Mouse (Mus musculus) MEL (cell line): ENCODE results near the gene Coro7. TPM values are rescaled to one million over a fixed set of nuclear protein-coding genes. Genes with fewer than 3 reads are reported as not detected.
A peak's percentile ranks its signal among the peaks of the same experiment; 100 is the strongest.

ENCODE experiments used
- DNase-seq: peaks from one replicate; pipeline ENCODE4 v3.0.0; 2011; ENCODE audit warnings: low read depth, low spot score
- H3K27ac ChIP-seq: 2 replicates; pipeline ENCODE4 v1.5.1; 2012; ENCODE audit warnings: low read depth, mild to moderate bottlenecking, control low read depth, low read length, moderate library complexity; ENCODE audit not compliant: control insufficient read depth
- H3K27me3 ChIP-seq, 2 experiments: fragments of 150-350 bp in 1 of 2; sonication (generic) in 1 of 2; 2 replicates each; pipeline ENCODE4 v1.6.1; 2012; ENCODE audit warnings: low read length in 2 of 2, mild to moderate bottlenecking in 2 of 2, improper control_type of control experiment in 1 of 2, moderate library complexity in 1 of 2; ENCODE audit not compliant: insufficient read depth in 2 of 2, control insufficient read depth in 1 of 2
- H3K36me3 ChIP-seq, 2 experiments: 2 replicates each; pipeline ENCODE4 v1.6.1; 2012 to 2014; ENCODE audit warnings: low read length in 2 of 2, improper control_type of control experiment in 1 of 2, inconsistent platforms in 1 of 2, mild to moderate bottlenecking in 1 of 2; ENCODE audit not compliant: insufficient read depth in 2 of 2, control insufficient read depth in 1 of 2
- H3K4me1 ChIP-seq, 2 experiments: fragments of 150-350 bp in 1 of 2; sonication (generic) in 1 of 2; 2 replicates each; pipeline ENCODE4 v1.6.1; 2012; ENCODE audit warnings: low read length in 2 of 2, improper control_type of control experiment in 1 of 2, mild to moderate bottlenecking in 1 of 2; ENCODE audit not compliant: insufficient read depth in 2 of 2, control insufficient read depth in 1 of 2
- H3K4me3 ChIP-seq, 2 experiments: fragments of 150-350 bp in 1 of 2; sonication (generic) in 1 of 2; 2 replicates each; pipeline ENCODE4 v1.5.1; 2012; ENCODE audit warnings: low read depth in 2 of 2, low read length in 2 of 2, mild to moderate bottlenecking in 2 of 2, moderate library complexity in 2 of 2, control low read depth in 1 of 2, improper control_type of control experiment in 1 of 2; ENCODE audit not compliant: control insufficient read depth in 1 of 2, insufficient read depth in 1 of 2
- H3K79me2 ChIP-seq: 2 replicates; pipeline ENCODE4 v1.6.1; 2012; ENCODE audit warnings: mild to moderate bottlenecking, low read length, moderate library complexity; ENCODE audit not compliant: control insufficient read depth, poor library complexity, insufficient read depth
- H3K9ac ChIP-seq: 2 replicates; pipeline ENCODE4 v1.6.1; 2012; ENCODE audit warnings: low read depth, mild to moderate bottlenecking, control low read depth, low read length, moderate library complexity; ENCODE audit not compliant: control insufficient read depth, poor library complexity, severe bottlenecking
- H3K9me3 ChIP-seq: fragments of 150-350 bp; sonication (generic); replicated peaks from 2 replicates; pipeline ENCODE4 v1.6.1; 2012; ENCODE audit warnings: mild to moderate bottlenecking, low read length, improper control_type of control experiment, moderate library complexity; ENCODE audit not compliant: insufficient read depth
- BHLHE40 ChIP-seq: IDR thresholded peaks from 2 replicates; pipeline ENCODE4 v1.6.1; 2012; ENCODE audit warnings: low read depth, mild to moderate bottlenecking, inconsistent platforms, low read length, improper control_type of control experiment, borderline replicate concordance
- CHD1 ChIP-seq: IDR thresholded peaks from 2 replicates; pipeline ENCODE4 v1.6.1; 2012; ENCODE audit warnings: low read depth, mild to moderate bottlenecking, inconsistent platforms, low read length, improper control_type of control experiment
- CHD2 ChIP-seq: IDR thresholded peaks from 2 replicates; pipeline ENCODE4 v1.6.1; 2011; ENCODE audit warnings: low read length, improper control_type of control experiment
- CTCF ChIP-seq, 3 experiments: IDR thresholded peaks in 2 of 3; conservative IDR thresholded peaks in 1 of 3; 2 replicates each; pipeline ENCODE4 v1.5.1; 2011 to 2012; ENCODE audit warnings: low read length in 3 of 3, low read depth in 2 of 3, mild to moderate bottlenecking in 2 of 3, improper control_type of control experiment in 1 of 3, inconsistent platforms in 1 of 3, mixed read lengths in 1 of 3, moderate library complexity in 1 of 3; ENCODE audit not compliant: control insufficient read depth in 1 of 3, insufficient read depth in 1 of 3, poor library complexity in 1 of 3, severe bottlenecking in 1 of 3
- E2F4 ChIP-seq: IDR thresholded peaks from 2 replicates; pipeline ENCODE4 v1.6.1; 2011; ENCODE audit warnings: low read depth, low read length, improper control_type of control experiment, borderline replicate concordance
- ELF1 ChIP-seq: IDR thresholded peaks from 2 replicates; pipeline ENCODE4 v1.6.1; 2014; ENCODE audit warnings: low read depth, mild to moderate bottlenecking, inconsistent platforms, low read length, improper control_type of control experiment, moderate library complexity
- EP300 ChIP-seq, 2 experiments: IDR thresholded peaks; 2 replicates each; pipeline ENCODE4 v1.6.1; 2011; ENCODE audit warnings: improper control_type of control experiment in 2 of 2, low read length in 2 of 2, low read depth in 1 of 2, mild to moderate bottlenecking in 1 of 2
- KAT2A ChIP-seq: conservative IDR thresholded peaks from 2 replicates; pipeline ENCODE4 v1.6.1; 2012; ENCODE audit warnings: low read depth, low read length, improper control_type of control experiment, inconsistent platforms
- MAFK ChIP-seq: IDR thresholded peaks from 2 replicates; pipeline ENCODE4 v1.6.1; 2011; ENCODE audit warnings: low read depth, mild to moderate bottlenecking, low read length, improper control_type of control experiment, borderline replicate concordance
- MAX ChIP-seq: IDR thresholded peaks from 2 replicates; pipeline ENCODE4 v1.6.1; 2011; ENCODE audit warnings: low read length, improper control_type of control experiment
- MAZ ChIP-seq: IDR thresholded peaks from 2 replicates; pipeline ENCODE4 v1.6.1; 2012; ENCODE audit warnings: low read depth, mild to moderate bottlenecking, inconsistent platforms, low read length, improper control_type of control experiment
- MEF2A ChIP-seq: IDR thresholded peaks from 2 replicates; pipeline ENCODE4 v1.6.1; 2014; ENCODE audit warnings: low read depth, mild to moderate bottlenecking, inconsistent platforms, low read length, improper control_type of control experiment; ENCODE audit not compliant: poor library complexity, insufficient replicate concordance, severe bottlenecking; ENCODE audit errors: extremely low read depth
- MXI1 ChIP-seq: IDR thresholded peaks from 2 replicates; pipeline ENCODE4 v1.6.1; 2011; ENCODE audit warnings: mild to moderate bottlenecking, low read depth, low read length, improper control_type of control experiment
- MYB ChIP-seq: IDR thresholded peaks from 2 replicates; pipeline ENCODE4 v1.6.1; 2011; ENCODE audit warnings: mild to moderate bottlenecking, low read depth, low read length, improper control_type of control experiment
- MYC ChIP-seq: IDR thresholded peaks from 2 replicates; pipeline ENCODE4 v1.6.1; 2011; ENCODE audit warnings: low read depth, mild to moderate bottlenecking, low read length, improper control_type of control experiment, moderate library complexity
- POLR2A ChIP-seq, 2 experiments: IDR thresholded peaks; 2 replicates each; pipeline ENCODE4 v1.6.1; 2011 to 2012; ENCODE audit warnings: low read length in 2 of 2, mild to moderate bottlenecking in 2 of 2, control low read depth in 1 of 2, improper control_type of control experiment in 1 of 2, low read depth in 1 of 2, moderate library complexity in 1 of 2; ENCODE audit not compliant: control insufficient read depth in 1 of 2, insufficient read depth in 1 of 2, poor library complexity in 1 of 2
- POLR2AphosphoS5 ChIP-seq: IDR thresholded peaks from 2 replicates; pipeline ENCODE4 v1.6.1; 2012; ENCODE audit warnings: low read depth, borderline replicate concordance, mild to moderate bottlenecking, inconsistent platforms, low read length, moderate library complexity, mixed read lengths
- RAD21 ChIP-seq: IDR thresholded peaks from 2 replicates; pipeline ENCODE4 v1.6.1; 2011; ENCODE audit warnings: mild to moderate bottlenecking, low read depth, low read length, improper control_type of control experiment
- SMC3 ChIP-seq: IDR thresholded peaks from 2 replicates; pipeline ENCODE4 v1.6.1; 2011; ENCODE audit warnings: low read depth, low read length, improper control_type of control experiment
- TBP ChIP-seq: IDR thresholded peaks from 2 replicates; pipeline ENCODE4 v1.8.0; 2011; ENCODE audit warnings: low read depth, low read length, improper control_type of control experiment
- UBTF ChIP-seq: IDR thresholded peaks from 2 replicates; pipeline ENCODE4 v1.6.1; 2012; ENCODE audit warnings: low read depth, mild to moderate bottlenecking, inconsistent platforms, low read length, improper control_type of control experiment, moderate library complexity, borderline replicate concordance; ENCODE audit not compliant: insufficient read depth
- USF2 ChIP-seq, 2 experiments: IDR thresholded peaks; 2 replicates each; pipeline ENCODE4 v1.6.1; 2011 to 2012; ENCODE audit warnings: improper control_type of control experiment in 2 of 2, low read length in 2 of 2, borderline replicate concordance in 1 of 2, inconsistent platforms in 1 of 2, low read depth in 1 of 2, mild to moderate bottlenecking in 1 of 2; ENCODE audit not compliant: insufficient read depth in 1 of 2
- ZC3H11A ChIP-seq: IDR thresholded peaks from 2 replicates; pipeline ENCODE4 v1.6.1; 2012; ENCODE audit warnings: low read depth, mild to moderate bottlenecking, inconsistent platforms, low read length, improper control_type of control experiment
- ZNF384 ChIP-seq: IDR thresholded peaks from 2 replicates; pipeline ENCODE4 v1.6.1; 2012; ENCODE audit warnings: low read depth, mild to moderate bottlenecking, inconsistent platforms, low read length, improper control_type of control experiment
- polyA plus RNA-seq, 2 experiments: library from polyadenylated mRNA; stranded (reverse) in 1 of 2; unstranded in 1 of 2; fragments of >175 nt in 1 of 2; fragments of >200 nt in 1 of 2; gene quantifications; 2 replicates each; pipeline versions ENCODE4 v1.2.1 to v1.2.4; 2012; ENCODE audit warnings: low replicate concordance in 2 of 2, low read depth in 1 of 2; ENCODE audit not compliant: insufficient read length in 2 of 2, insufficient read depth in 1 of 2, missing spikeins in 1 of 2
- total RNA-seq: library from RNA; depleted of rRNA; stranded (reverse); fragments of 300-350 nt; gene quantifications from 2 replicates; pipeline ENCODE4 v1.2.3, GENCODE M21; 2012

The Coro7 gene
- total and polyA plus RNA-seq, 3 experiments, result 9.8 to 38.3 TPM; not detected in 1

- TF ChIP-seq MEF2A, result no peak
Observed at GRCm38 (mm10) chr16:4674091-4674490, 5.5 kb downstream of the Coro7 start (continued).

DNA sequence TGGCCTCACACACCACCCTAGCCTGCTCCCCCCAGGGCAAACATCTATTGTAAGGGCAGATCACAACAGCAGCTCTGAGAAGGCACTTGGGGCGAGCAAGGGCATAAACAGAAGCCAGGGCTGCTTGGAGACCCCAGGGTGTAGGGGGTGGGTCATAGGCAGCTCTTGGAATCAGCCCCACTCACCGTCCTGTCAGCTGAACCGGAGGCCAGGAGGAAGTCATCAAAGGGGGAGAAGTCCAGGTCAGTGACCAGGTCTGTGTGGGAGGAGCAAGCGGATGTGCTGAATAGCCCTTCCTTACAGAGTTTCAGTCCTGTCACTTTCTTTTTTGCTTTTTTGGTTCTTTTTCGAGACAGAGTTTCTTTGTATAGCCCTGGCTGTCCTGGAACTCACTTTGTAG is 9.3 kb downstream of the Coro7 start:
- Histone ChIP-seq H3K9me3 (no peaks in the 10 kb centered on the region), H3K79me2 (no peaks in the 10 kb centered on the region), H3K36me3 (peaks cover 11 to 17% of the 10 kb centered on the region in 2 experiments), H3K27me3 (no peaks in the 10 kb centered on the region), H3K9ac (no peak overlapping the region), H3K4me1 (peaks cover 7 to 13% of the 10 kb centered on the region in 2 experiments), H3K4me3 (no peak overlapping the region), H3K27ac (no peak overlapping the region)
- no peak for DNase-seq
- TF ChIP-seq BHLHE40 (no peak), MAX (no peak), ELF1 (no peak), SMC3 (no peak), ZNF384 (no peak), E2F4 (no peak), MYB (no peak), MXI1 (no peak), USF2 (IDR thresholded peaks at IDR 0.05; ENCODE audit: borderline replicate concordance in 1 of 2, insufficient read depth in 1 of 2, low read depth in 1 of 2, low read length in 2 of 2) (no peak), MYC (no peak), MAZ (no peak), KAT2A (no peak), UBTF (no peak)

- H3K36me3 ChIP-seq, result peaks cover 0 to 6% of the 10 kb centered on the region in 2 experiments; a peak in 2 of 4 replicates
Observed at GRCm38 (mm10) chr16:4667190-4667808, 12.3 kb downstream of the Coro7 start.

More at GRCm38 (mm10) chr16:4667190-4667808, 12.3 kb downstream of the Coro7 start:
- H3K27me3 ChIP-seq, result no peaks in the 10 kb centered on the region
- no peak overlapping the region for H3K9ac ChIP-seq
- TF ChIP-seq ZNF384 (no peak), CTCF (IDR thresholded peaks at IDR 0.05 in 2 of 3, conservative IDR thresholded peaks at IDR 0.05 in 1 of 3; ENCODE audit: control insufficient read depth in 1 of 3, insufficient read depth in 1 of 3, low read depth in 2 of 3, low read length in 3 of 3, poor library complexity in 1 of 3, severe bottlenecking in 1 of 3) (peak; percentile 86 to 91 (median 88)), POLR2A (IDR thresholded peaks at IDR 0.05; ENCODE audit: control insufficient read depth in 1 of 2, insufficient read depth in 1 of 2, low read depth in 1 of 2, low read length in 2 of 2, poor library complexity in 1 of 2) (no peak), POLR2AphosphoS5 (no peak), CHD2 (no peak), MAFK (no peak), MAZ (no peak), ZC3H11A (peak; percentile 36; the same call in 1 of the 2 replicates), EP300 (IDR thresholded peaks at IDR 0.05; ENCODE audit: low read depth in 1 of 2, low read length in 2 of 2) (no peak), TBP (no peak), CHD1 (no peak), BHLHE40 (no peak), RAD21 (peak; percentile 80), SMC3 (peak; percentile 73), MXI1 (no peak), MAX (no peak)
- no peak overlapping the region for H3K4me3 ChIP-seq
- H3K4me1 ChIP-seq, result no peaks in the 10 kb centered on the region
- H3K79me2 ChIP-seq, result no peaks in the 10 kb centered on the region
- peak; percentile 84 for DNase-seq
- H3K27ac ChIP-seq, result no peak overlapping the region
- no peaks in the 10 kb centered on the region for H3K9me3 ChIP-seq
